Mouse (Mus musculus): ENCODE data around the gene Nusap1. TPM values are rescaled to one million over a fixed set of nuclear protein-coding genes. Genes with fewer than 3 reads are reported as not detected.
"Not testable (repeated sequence)": the region's sequence is repeated elsewhere in the genome, so short reads cannot be mapped to it uniquely, and the experiment has no call there.

Gene Nusap1
- polyA plus RNA-seq, 1 experiment from 2014 or later = 134 TPM

GRCm38 (mm10) chr2:119641214-119641912 lies 23.3 kb downstream of the Nusap1 start:
- DNase-seq (ENCODE audit: low spot score) = no peak

- no peak for DNase-seq (ENCODE audit: low spot score)
Measured at GRCm38 (mm10) chr2:119644254-119644653, 26.2 kb downstream of the Nusap1 start.

GRCm38 (mm10) chr2:119662220-119663182 lies 44.4 kb downstream of the Nusap1 start, which contains the start of gene Ndufaf1:
TSS of gene Ndufaf1 (minus strand) at chr2:119662827.
- peak; percentile 77 for DNase-seq (ENCODE audit: low spot score)

- DNase-seq (ENCODE audit: low spot score) = not testable (repeated sequence)
Measured at GRCm38 (mm10) chr2:119665744-119666143, 47.6 kb downstream of the Nusap1 start.

- peak; percentile 80 for DNase-seq (ENCODE audit: low spot score)
Measured at GRCm38 (mm10) chr2:119669010-119669409, 50.9 kb downstream of the Nusap1 start.

GRCm38 (mm10) chr2:119674525-119675214 lies 56.6 kb downstream of the Nusap1 start, which contains the start of gene Rtf1:
TSS of gene Rtf1 (plus strand) at chr2:119675068.
- DNase-seq (ENCODE audit: low spot score) = peak; percentile 91

- DNase-seq (ENCODE audit: low spot score) = peak; percentile 36
Measured at GRCm38 (mm10) chr2:119675215-119675784, 57.2 kb downstream of the Nusap1 start.

- peak; percentile 22 for DNase-seq (ENCODE audit: low spot score)
Measured at GRCm38 (mm10) chr2:119675831-119676230, 57.7 kb downstream of the Nusap1 start.

- DNase-seq (ENCODE audit: low spot score) = no peak
Measured at GRCm38 (mm10) chr2:119683706-119684105, 65.6 kb downstream of the Nusap1 start.

- DNase-seq (ENCODE audit: low spot score) = peak; percentile 7
Measured at GRCm38 (mm10) chr2:119692003-119692701, 74.1 kb downstream of the Nusap1 start.

GRCm38 (mm10) chr2:119694826-119695225 lies 76.7 kb downstream of the Nusap1 start:
- DNase-seq (ENCODE audit: low spot score) = no peak

GRCm38 (mm10) chr2:119696111-119696510 lies 78.0 kb downstream of the Nusap1 start:
- DNase-seq (ENCODE audit: low spot score) = no peak

- DNase-seq (ENCODE audit: low spot score) = no peak
Measured at GRCm38 (mm10) chr2:119698472-119698871, 80.4 kb downstream of the Nusap1 start.

GRCm38 (mm10) chr2:119699962-119700361 lies 81.9 kb downstream of the Nusap1 start:
- DNase-seq (ENCODE audit: low spot score) = no peak

Other genes starting within 250 kb of the Nusap1 start
- gene Ino80, start 140.6 kb upstream of the Nusap1 start, polyA plus RNA-seq (2015; fragmentation: Nextera tagmentation; extraction: Ambion mirVana) = 4.7 and 5.3 TPM in 2 replicates
- 0.06 and 0.09 TPM in 2 replicates for gene Exd1, start 70.7 kb upstream of the Nusap1 start, polyA plus RNA-seq (2015; fragmentation: Nextera tagmentation; extraction: Ambion mirVana)
- 71.1 and 72.1 TPM in 2 replicates for gene Chp1, start 70.6 kb upstream of the Nusap1 start, polyA plus RNA-seq (2015; fragmentation: Nextera tagmentation; extraction: Ambion mirVana)
- 28.9 and 33.1 TPM in 2 replicates for gene Oip5, start 171 bp downstream of the Nusap1 start, polyA plus RNA-seq (2015; fragmentation: Nextera tagmentation; extraction: Ambion mirVana)
- gene Ndufaf1, start 44.5 kb downstream of the Nusap1 start, polyA plus RNA-seq (2015; fragmentation: Nextera tagmentation; extraction: Ambion mirVana) = 46.7 and 49.1 TPM in 2 replicates
- gene Rtf1, start 56.8 kb downstream of the Nusap1 start, polyA plus RNA-seq (2015; fragmentation: Nextera tagmentation; extraction: Ambion mirVana) = 63.8 and 73.9 TPM in 2 replicates
- gene Itpka, start 124.0 kb downstream of the Nusap1 start, polyA plus RNA-seq (2015; fragmentation: Nextera tagmentation; extraction: Ambion mirVana) = 1.6 and 2.1 TPM in 2 replicates
- 0.08 TPM in 1 of 2 replicates, not detected in the other for gene Ltk, start 142.1 kb downstream of the Nusap1 start, polyA plus RNA-seq (2015; fragmentation: Nextera tagmentation; extraction: Ambion mirVana)
- gene Rpap1, start 169.2 kb downstream of the Nusap1 start, polyA plus RNA-seq (2015; fragmentation: Nextera tagmentation; extraction: Ambion mirVana) = 17.9 and 18.0 TPM in 2 replicates
- gene Tyro3, start 179.4 kb downstream of the Nusap1 start, polyA plus RNA-seq (2015; fragmentation: Nextera tagmentation; extraction: Ambion mirVana) = 1.8 and 2.3 TPM in 2 replicates

All from thymus, postnatal 0 days (tissue).